Mouse (Mus musculus): ENCODE results near the gene Olfr718-ps1. TPM values are rescaled to one million over a fixed set of nuclear protein-coding genes. Genes with fewer than 3 reads are reported as not detected.

The Olfr718-ps1 gene
- polyA plus RNA-seq, 2 experiments: not detected

DNA sequence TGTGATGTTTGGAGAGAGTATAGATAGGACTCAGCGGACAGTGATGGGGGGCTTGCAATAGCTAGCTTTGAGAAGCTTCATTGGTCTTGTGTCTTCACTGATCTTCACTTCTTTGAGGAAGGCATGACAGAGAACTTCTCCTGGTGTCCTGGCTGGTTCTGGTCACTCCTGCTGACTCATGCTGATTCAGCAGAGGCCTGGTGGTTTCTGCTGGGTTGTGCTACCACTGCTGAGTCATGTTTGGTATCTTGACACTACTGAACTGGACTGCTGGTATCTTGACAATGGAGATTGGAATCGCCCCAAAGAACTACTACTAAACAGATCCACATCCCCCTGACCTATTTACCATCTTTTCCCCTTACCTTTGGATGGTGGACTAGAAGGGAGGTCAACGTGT lies 8.2 kb upstream of the Olfr718-ps1 start:
- peaks cover 28% of the 10 kb centered on the region for H3K27me3 ChIP-seq (ENCODE audit: control insufficient read depth, insufficient read depth, low read length)

DNA sequence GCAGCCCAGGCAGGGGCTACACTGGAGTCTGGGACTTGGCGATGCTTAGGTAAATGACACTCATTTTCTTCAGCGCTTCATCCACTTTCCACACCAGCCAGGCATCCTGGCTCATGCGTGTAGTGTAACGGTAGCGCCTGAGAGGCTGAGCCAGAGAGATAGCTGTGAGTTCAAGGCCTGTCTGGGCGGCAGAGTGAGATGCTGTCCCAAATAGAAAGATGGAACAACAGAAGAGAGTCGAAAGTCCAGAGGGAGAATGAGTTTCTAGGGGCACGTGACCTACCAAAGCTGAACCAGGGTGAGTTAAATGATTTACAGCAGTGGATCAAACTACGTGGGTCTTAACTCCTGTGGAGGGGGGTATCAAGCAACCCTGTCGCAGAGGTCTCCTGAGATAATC lies 6.4 kb upstream of the Olfr718-ps1 start:
- no peak for ATAC-seq (ENCODE audit: low FRiP score, low read depth)
- Histone ChIP-seq H3K9ac (ENCODE audit: low read depth, low read length, severe bottlenecking) (no peak overlapping the region), H3K4me2 (replicated peaks; ENCODE audit: low read depth, low read length, severe bottlenecking) (no peak overlapping the region), H3K4me1 (ENCODE audit: control insufficient read depth, insufficient read depth, low read length) (no peaks in the 10 kb centered on the region), H3K9me3 (ENCODE audit: control insufficient read depth, low read length) (0 out of 2 replicates have a peak, but pooled peaks cover 5% of the 10 kb centered on the region), H3K27me3 (ENCODE audit: control insufficient read depth, insufficient read depth, low read length) (peaks cover 28% of the 10 kb centered on the region), H3K4me3 (replicated peaks; ENCODE audit: low read length) (no peak overlapping the region), H3K36me3 (ENCODE audit: control insufficient read depth, insufficient read depth, low read length) (no peaks in the 10 kb centered on the region), H3K27ac (replicated peaks; ENCODE audit: low read depth, low read length) (no peak overlapping the region)
- no peak for TF ChIP-seq POLR2A (IDR thresholded peaks at IDR 0.05; ENCODE audit: borderline replicate concordance, extremely low read depth, insufficient read depth, insufficient read length)
- WGBS: 87% methylated on average over 10 of the region's 10 CpGs
- DNase-seq (ENCODE audit: low spot score): no peak

More for the DNA sequence above, 8.2 kb upstream of the Olfr718-ps1 start:
- Histone ChIP-seq H3K9me3 (ENCODE audit: control insufficient read depth, low read length) (no peaks in the 10 kb centered on the region), H3K36me3 (ENCODE audit: control insufficient read depth, insufficient read depth, low read length) (no peaks in the 10 kb centered on the region), H3K4me2 (replicated peaks; ENCODE audit: low read depth, low read length, severe bottlenecking) (no peak overlapping the region), H3K27ac (replicated peaks; ENCODE audit: low read depth, low read length) (no peak overlapping the region), H3K9ac (ENCODE audit: low read depth, low read length, severe bottlenecking) (no peak overlapping the region), H3K4me3 (replicated peaks; ENCODE audit: low read length) (no peak overlapping the region), H3K4me1 (ENCODE audit: control insufficient read depth, insufficient read depth, low read length) (no peaks in the 10 kb centered on the region)
- DNase-seq (ENCODE audit: low spot score): no peak
- TF ChIP-seq POLR2A (IDR thresholded peaks at IDR 0.05; ENCODE audit: borderline replicate concordance, extremely low read depth, insufficient read depth, insufficient read length): no peak
- WGBS: 92% methylated on average over 3 of the region's 3 CpGs
- ATAC-seq (ENCODE audit: low FRiP score, low read depth): no peak

- no peaks in the 10 kb centered on the region for H3K4me1 ChIP-seq (ENCODE audit: control insufficient read depth, insufficient read depth, low read length)
- 79% methylated on average over 2 of the region's 2 CpGs for WGBS
- TF ChIP-seq POLR2A (IDR thresholded peaks at IDR 0.05; ENCODE audit: borderline replicate concordance, extremely low read depth, insufficient read depth, insufficient read length): no peak
- ATAC-seq (ENCODE audit: low FRiP score, low read depth) (no peak), DNase-seq (ENCODE audit: low spot score) (no peak)
- H3K36me3 ChIP-seq (ENCODE audit: control insufficient read depth, insufficient read depth, low read length): no peaks in the 10 kb centered on the region
- no peak overlapping the region for H3K4me2 ChIP-seq (replicated peaks; ENCODE audit: low read depth, low read length, severe bottlenecking)
- H3K27ac ChIP-seq (replicated peaks; ENCODE audit: low read depth, low read length): no peak overlapping the region
- H3K4me3 ChIP-seq (replicated peaks; ENCODE audit: low read length): no peak overlapping the region
- H3K9me3 ChIP-seq (ENCODE audit: control insufficient read depth, low read length): 0 out of 2 replicates have a peak, but pooled peaks cover 5% of the 10 kb centered on the region
- no peaks in the 10 kb centered on the region for H3K27me3 ChIP-seq (ENCODE audit: control insufficient read depth, insufficient read depth, low read length)
- H3K9ac ChIP-seq (ENCODE audit: low read depth, low read length, severe bottlenecking): no peak overlapping the region
Measured at GRCm38 (mm10) chr5:143150044-143150443, 2.7 kb upstream of the Olfr718-ps1 start.

DNA sequence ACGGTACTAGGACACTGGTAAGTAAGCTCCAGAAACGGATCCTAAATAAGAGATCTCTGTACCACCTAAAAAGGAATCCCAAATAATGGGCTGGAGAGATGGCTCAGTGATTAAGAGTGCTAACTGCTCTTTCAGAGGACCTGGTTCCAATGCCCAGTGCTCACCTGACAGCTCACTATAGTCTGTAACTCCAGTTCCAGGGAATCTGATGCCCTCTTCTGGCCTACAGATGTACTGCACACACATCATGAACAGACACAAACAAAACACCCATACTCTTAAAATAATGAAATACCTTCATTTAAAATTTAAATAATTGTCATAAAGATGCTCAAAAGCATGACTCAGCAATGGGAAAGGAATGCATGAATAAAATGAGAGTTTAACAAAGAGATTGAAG lies 2.2 kb upstream of the Olfr718-ps1 start:
- Histone ChIP-seq H3K9ac (ENCODE audit: low read depth, low read length, severe bottlenecking) (no peak overlapping the region), H3K4me2 (replicated peaks; ENCODE audit: low read depth, low read length, severe bottlenecking) (no peak overlapping the region), H3K4me3 (replicated peaks; ENCODE audit: low read length) (no peak overlapping the region), H3K27ac (replicated peaks; ENCODE audit: low read depth, low read length) (no peak overlapping the region), H3K36me3 (ENCODE audit: control insufficient read depth, insufficient read depth, low read length) (no peaks in the 10 kb centered on the region), H3K27me3 (ENCODE audit: control insufficient read depth, insufficient read depth, low read length) (no peaks in the 10 kb centered on the region), H3K4me1 (ENCODE audit: control insufficient read depth, insufficient read depth, low read length) (no peaks in the 10 kb centered on the region), H3K9me3 (ENCODE audit: control insufficient read depth, low read length) (0 out of 2 replicates have a peak, but pooled peaks cover 5% of the 10 kb centered on the region)
- DNase-seq (ENCODE audit: low spot score): no peak
- no peak for TF ChIP-seq POLR2A (IDR thresholded peaks at IDR 0.05; ENCODE audit: borderline replicate concordance, extremely low read depth, insufficient read depth, insufficient read length)
- 87% methylated on average over 2 of the region's 2 CpGs for WGBS
- no peak for ATAC-seq (ENCODE audit: low FRiP score, low read depth)

DNA sequence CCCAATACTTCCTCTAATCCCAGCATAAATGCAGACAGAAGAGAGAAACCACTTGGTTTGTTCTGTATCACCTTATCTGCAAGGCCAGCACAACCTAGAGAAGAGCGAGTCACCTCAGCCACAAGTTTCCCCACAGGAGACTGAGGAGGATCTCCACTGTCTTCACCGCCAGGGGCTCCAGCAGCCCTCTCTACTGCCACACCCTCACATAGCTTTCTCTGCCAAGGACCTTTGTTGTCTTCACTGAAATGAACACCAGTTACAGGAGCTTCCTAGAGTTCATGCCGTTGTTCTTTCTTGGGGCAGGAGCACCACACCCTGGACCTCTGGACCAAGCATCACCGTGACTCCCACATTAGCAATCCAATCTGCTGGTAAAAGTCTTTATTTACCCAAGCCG lies 1.3 kb upstream of the Olfr718-ps1 start:
- TF ChIP-seq POLR2A (IDR thresholded peaks at IDR 0.05; ENCODE audit: borderline replicate concordance, extremely low read depth, insufficient read depth, insufficient read length): no peak
- no peak for DNase-seq (ENCODE audit: low spot score)
- 91% methylated on average over 5 of the region's 5 CpGs for WGBS
- no peak overlapping the region for H3K4me2 ChIP-seq (replicated peaks; ENCODE audit: low read depth, low read length, severe bottlenecking)
- H3K9ac ChIP-seq (ENCODE audit: low read depth, low read length, severe bottlenecking): no peak overlapping the region
- 0 out of 2 replicates have a peak, but pooled peaks cover 5% of the 10 kb centered on the region for H3K9me3 ChIP-seq (ENCODE audit: control insufficient read depth, low read length)
- H3K4me1 ChIP-seq (ENCODE audit: control insufficient read depth, insufficient read depth, low read length): no peaks in the 10 kb centered on the region
- H3K27ac ChIP-seq (replicated peaks; ENCODE audit: low read depth, low read length): no peak overlapping the region
- no peaks in the 10 kb centered on the region for H3K27me3 ChIP-seq (ENCODE audit: control insufficient read depth, insufficient read depth, low read length)
- no peak overlapping the region for H3K4me3 ChIP-seq (replicated peaks; ENCODE audit: low read length)
- no peaks in the 10 kb centered on the region for H3K36me3 ChIP-seq (ENCODE audit: control insufficient read depth, insufficient read depth, low read length)
- no peak for ATAC-seq (ENCODE audit: low FRiP score, low read depth)

DNA sequence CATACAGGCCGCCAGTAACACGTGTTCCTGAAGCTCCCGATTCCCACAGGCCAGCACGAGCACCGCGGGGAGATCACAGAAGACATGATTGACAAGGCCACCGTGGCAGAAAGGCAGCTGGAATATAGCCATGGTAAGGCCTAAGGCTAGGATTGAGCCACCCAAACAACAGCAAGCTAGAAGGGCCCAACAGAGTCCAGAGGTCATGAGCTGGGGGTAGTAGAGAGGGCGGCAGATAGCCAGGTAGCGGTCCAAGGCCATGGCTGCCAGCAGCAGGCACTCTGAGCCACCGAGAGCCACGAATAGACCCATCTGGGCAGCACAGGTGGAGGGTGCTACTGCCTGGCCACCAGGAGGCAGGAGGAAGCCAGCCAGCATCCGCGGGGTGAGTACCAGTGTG lies 9.8 kb downstream of the Olfr718-ps1 start:
- no peaks in the 10 kb centered on the region for H3K27me3 ChIP-seq (ENCODE audit: control insufficient read depth, insufficient read depth, low read length)
- no peak for ATAC-seq (ENCODE audit: low FRiP score, low read depth)
- H3K4me3 ChIP-seq (replicated peaks; ENCODE audit: low read length): no peak overlapping the region
- H3K9ac ChIP-seq (ENCODE audit: low read depth, low read length, severe bottlenecking): no peak overlapping the region
- WGBS: 96% methylated on average over 13 of the region's 13 CpGs
- TF ChIP-seq POLR2A (IDR thresholded peaks at IDR 0.05; ENCODE audit: borderline replicate concordance, extremely low read depth, insufficient read depth, insufficient read length): no peak
- DNase-seq (ENCODE audit: low spot score): no peak
- H3K27ac ChIP-seq (replicated peaks; ENCODE audit: low read depth, low read length): no peak overlapping the region
- no peaks in the 10 kb centered on the region for H3K9me3 ChIP-seq (ENCODE audit: control insufficient read depth, low read length)
- H3K4me2 ChIP-seq (replicated peaks; ENCODE audit: low read depth, low read length, severe bottlenecking): no peak overlapping the region
- H3K4me1 ChIP-seq (ENCODE audit: control insufficient read depth, insufficient read depth, low read length): no peaks in the 10 kb centered on the region
- H3K36me3 ChIP-seq (ENCODE audit: control insufficient read depth, insufficient read depth, low read length): no peaks in the 10 kb centered on the region
